Mouse (Mus musculus) limb, embryonic 12.5 days (tissue): ENCODE results near the gene Bag6. TPM values are rescaled to one million over a fixed set of nuclear protein-coding genes. Genes with fewer than 3 reads are reported as not detected.

Experiments
- ATAC-seq: fragments of 200-750 bp; cut with Nextera tagmentation; 2 replicates; pipeline ENCODE4 v1.8.0; 2017; ENCODE audit warnings: low read depth, moderate TSS enrichment; ENCODE audit not compliant: insufficient number of reproducible peaks, insufficient read depth, low FRiP score, low TSS enrichment
- H3K27ac ChIP-seq: fragments of 300-500 bp; sonication (generic); 2 replicates; pipeline ENCODE4 v1.5.1; 2016; ENCODE audit warnings: mild to moderate bottlenecking, moderate library complexity
- H3K27me3 ChIP-seq: fragments of 300-500 bp; sonication (generic); 2 replicates; pipeline ENCODE4 v1.6.1; 2016; ENCODE audit warnings: mild to moderate bottlenecking, moderate library complexity
- H3K36me3 ChIP-seq: fragments of 300-500 bp; sonication (generic); 2 replicates; pipeline ENCODE4 v1.6.1; 2016; ENCODE audit warnings: mild to moderate bottlenecking, moderate library complexity
- H3K4me1 ChIP-seq: fragments of 300-500 bp; sonication (generic); replicated peaks from 2 replicates; pipeline ENCODE4 v1.6.1; 2016
- H3K4me2 ChIP-seq: fragments of 300-500 bp; sonication (generic); 2 replicates; pipeline ENCODE4 v1.6.1; 2016; ENCODE audit warnings: mild to moderate bottlenecking, moderate library complexity
- H3K4me3 ChIP-seq: fragments of 300-500 bp; sonication (generic); replicated peaks from 2 replicates; pipeline ENCODE4 v1.5.1; 2016; ENCODE audit warnings: mild to moderate bottlenecking
- H3K9ac ChIP-seq: fragments of 300-500 bp; sonication (generic); replicated peaks from 2 replicates; pipeline ENCODE4 v1.6.1; 2016; ENCODE audit warnings: mild to moderate bottlenecking, moderate library complexity
- H3K9me3 ChIP-seq: fragments of 300-500 bp; sonication (generic); 2 replicates; pipeline ENCODE4 v1.6.1; 2016; ENCODE audit warnings: mild to moderate bottlenecking, moderate library complexity
- whole genome bisulfite sequencing: fragments of 180-500 bp; shearing (Covaris S2); methylation state at CpG from one replicate; pipeline ENCODE4 v1.1.7; 2016; 5-methylcytosine and 5-hydroxymethylcytosine counted together
- polyA plus RNA-seq: library from polyadenylated mRNA; unstranded; fragments of >200 nt; fragmentation: Nextera tagmentation; extraction: Ambion mirVana; gene quantifications from 2 replicates; pipeline ENCODE4 v1.2.1, GENCODE M21; 2016

Bag6 gene
- polyA plus RNA-seq, 1 experiment from 2014 or later, result 70.4 TPM

DNA sequence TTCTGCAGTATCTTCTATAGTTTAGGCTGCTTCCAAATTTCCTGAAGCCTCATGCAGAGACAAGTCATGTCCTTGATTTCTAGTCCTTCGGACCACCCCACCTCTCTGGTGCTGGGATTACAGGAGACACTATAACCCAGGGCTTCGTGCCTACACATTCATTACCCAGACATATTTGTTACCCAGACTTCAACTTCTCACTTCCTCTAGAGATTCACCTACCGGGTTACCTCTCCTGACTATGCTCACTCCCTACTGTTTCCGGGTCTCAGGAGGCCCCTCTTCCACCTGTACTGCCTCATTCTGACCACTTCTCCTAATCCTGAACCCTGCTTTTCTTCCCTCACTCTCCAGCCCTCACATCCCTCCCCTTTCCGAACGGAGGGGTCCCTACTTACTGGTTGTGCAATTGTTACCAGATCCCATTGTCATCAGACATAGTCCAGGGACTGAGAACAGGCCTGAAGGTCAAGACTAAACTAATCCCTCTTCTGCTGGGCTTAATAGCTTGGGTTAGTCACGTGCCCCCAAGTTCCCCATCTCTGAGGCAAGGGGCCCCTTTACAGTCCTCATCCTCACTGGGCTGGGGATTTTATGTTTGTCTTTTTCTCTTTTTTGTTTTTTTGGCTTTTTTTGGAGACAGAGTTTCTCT is 53.1 kb downstream of the Bag6 start, which contains the start of gene Lst1:
Gene Lst1, minus strand, starts transcription at position 481 of the 652 bp plus-strand sequence.
- Histone ChIP-seq H3K4me1 (0 out of 2 replicates have a peak, but pooled peaks cover 8% of the 10 kb centered on the region), H3K27me3 (no peaks in the 10 kb centered on the region; the same call in 1 of the 2 replicates), H3K36me3 (no peaks in the 10 kb centered on the region), H3K4me2 (no peak within 1 kb of the TSS), H3K27ac (peak within 1 kb of the TSS; percentile 56; the same call in 1 of the 2 replicates), H3K9me3 (no peaks in the 10 kb centered on the region), H3K9ac (no peak within 1 kb of the TSS), H3K4me3 (no peak within 1 kb of the TSS)
- ATAC-seq, result no peak
- WGBS, result 73% methylated on average over 7 of the region's 7 CpGs

- WGBS, result 55% methylated on average over 1 of the region's 1 CpGs
- Histone ChIP-seq H3K4me3 (no peak overlapping the region), H3K27ac (no peak overlapping the region)
Observed at GRCm38 (mm10) chr17:35189186-35189585, 54.2 kb downstream of the Bag6 start.

DNA sequence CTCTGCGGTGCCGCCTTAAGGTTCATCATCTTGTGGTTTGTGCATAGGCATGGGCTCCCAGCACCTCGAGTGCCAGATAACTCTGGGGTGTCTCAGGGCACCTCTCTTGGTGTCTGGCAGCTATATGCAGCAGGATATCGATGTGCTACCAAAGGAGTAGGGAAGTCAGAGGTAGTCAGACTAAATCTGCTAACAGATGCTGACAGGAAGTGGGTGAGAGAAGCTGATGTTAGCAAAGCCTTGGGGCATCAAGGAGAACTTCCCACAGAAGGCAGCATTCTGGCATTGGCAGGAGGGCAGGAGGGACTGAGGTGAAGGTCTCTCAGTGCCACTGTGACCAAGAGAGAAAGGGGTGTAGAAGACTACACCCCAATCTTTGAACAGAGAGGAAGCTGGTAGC is 55.1 kb downstream of the Bag6 start:
- H3K4me2 ChIP-seq, result no peak overlapping the region
- peaks cover 18% of the 10 kb centered on the region for H3K4me1 ChIP-seq
- WGBS, result 75% methylated on average over 4 of the region's 4 CpGs
- no peak overlapping the region for H3K4me3 ChIP-seq
- peaks cover 17% of the 10 kb centered on the region for H3K27me3 ChIP-seq
- H3K9ac ChIP-seq, result no peak overlapping the region
- ATAC-seq, result no peak
- H3K27ac ChIP-seq, result no peak overlapping the region
- H3K36me3 ChIP-seq, result no peaks in the 10 kb centered on the region
- H3K9me3 ChIP-seq, result no peaks in the 10 kb centered on the region

More at GRCm38 (mm10) chr17:35189186-35189585, 54.2 kb downstream of the Bag6 start:
- ATAC-seq, result no peak
- Histone ChIP-seq H3K4me1 (peaks cover 12% of the 10 kb centered on the region), H3K36me3 (no peaks in the 10 kb centered on the region), H3K9ac (no peak overlapping the region), H3K27me3 (peaks cover 8% of the 10 kb centered on the region), H3K4me2 (no peak overlapping the region), H3K9me3 (no peaks in the 10 kb centered on the region)

DNA sequence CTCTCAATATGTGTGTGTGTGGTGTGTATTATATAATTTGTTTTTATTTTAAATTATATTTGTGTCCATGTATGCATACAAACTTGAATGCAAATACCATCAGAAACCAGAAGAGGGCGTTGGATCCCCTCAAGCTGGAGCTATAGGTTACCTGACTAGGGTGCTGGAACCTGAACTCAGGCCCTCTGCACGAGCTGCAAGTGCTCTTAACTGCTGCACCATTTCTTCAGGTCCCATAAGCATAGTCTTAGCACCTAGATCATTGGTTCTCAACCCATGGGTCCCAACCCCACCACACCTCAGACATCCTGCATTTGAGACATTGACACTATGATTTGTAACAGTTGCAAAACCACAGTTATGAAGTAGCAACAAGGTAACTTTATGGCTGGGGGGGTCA is 56.7 kb downstream of the Bag6 start:
- H3K4me3 ChIP-seq, result no peak overlapping the region
- no peak overlapping the region for H3K27ac ChIP-seq
- WGBS, result 48% methylated on average over 2 of the region's 2 CpGs
- peaks cover 22% of the 10 kb centered on the region for H3K4me1 ChIP-seq
- H3K9me3 ChIP-seq, result no peaks in the 10 kb centered on the region
- H3K4me2 ChIP-seq, result no peak overlapping the region
- no peaks in the 10 kb centered on the region for H3K36me3 ChIP-seq
- peaks cover 34% of the 10 kb centered on the region for H3K27me3 ChIP-seq
- no peak for ATAC-seq
- H3K9ac ChIP-seq, result no peak overlapping the region

GRCm38 (mm10) chr17:35192924-35193323 is 57.9 kb downstream of the Bag6 start:
- peaks cover 42% of the 10 kb centered on the region for H3K27me3 ChIP-seq
- H3K4me3 ChIP-seq, result no peak overlapping the region
- 83% methylated on average over 5 of the region's 5 CpGs for WGBS
- H3K4me2 ChIP-seq, result no peak overlapping the region
- H3K36me3 ChIP-seq, result no peaks in the 10 kb centered on the region
- no peak overlapping the region for H3K27ac ChIP-seq
- peaks cover 21% of the 10 kb centered on the region for H3K4me1 ChIP-seq
- H3K9me3 ChIP-seq, result no peaks in the 10 kb centered on the region
- no peak for ATAC-seq
- no peak overlapping the region for H3K9ac ChIP-seq

- H3K4me1 ChIP-seq, result peaks cover 21% of the 10 kb centered on the region
- ATAC-seq, result no peak
- peak within 1 kb of the TSS; percentile 74 for H3K4me2 ChIP-seq
- H3K9me3 ChIP-seq, result no peaks in the 10 kb centered on the region
- no peak within 1 kb of the TSS for H3K27ac ChIP-seq
- H3K9ac ChIP-seq, result peak within 1 kb of the TSS; percentile 45; the same call in 1 of the 2 replicates
- H3K36me3 ChIP-seq, result no peaks in the 10 kb centered on the region
- 62% methylated on average over 28 of the region's 28 CpGs for WGBS
- peak within 1 kb of the TSS; percentile 43 for H3K4me3 ChIP-seq
- H3K27me3 ChIP-seq, result peaks cover 53% of the 10 kb centered on the region
Observed at GRCm38 (mm10) chr17:35193881-35194843, 59.2 kb downstream of the Bag6 start, which contains the start of gene Ltb. Gene Ltb, plus strand, starts transcription at chr17:35194439.

DNA sequence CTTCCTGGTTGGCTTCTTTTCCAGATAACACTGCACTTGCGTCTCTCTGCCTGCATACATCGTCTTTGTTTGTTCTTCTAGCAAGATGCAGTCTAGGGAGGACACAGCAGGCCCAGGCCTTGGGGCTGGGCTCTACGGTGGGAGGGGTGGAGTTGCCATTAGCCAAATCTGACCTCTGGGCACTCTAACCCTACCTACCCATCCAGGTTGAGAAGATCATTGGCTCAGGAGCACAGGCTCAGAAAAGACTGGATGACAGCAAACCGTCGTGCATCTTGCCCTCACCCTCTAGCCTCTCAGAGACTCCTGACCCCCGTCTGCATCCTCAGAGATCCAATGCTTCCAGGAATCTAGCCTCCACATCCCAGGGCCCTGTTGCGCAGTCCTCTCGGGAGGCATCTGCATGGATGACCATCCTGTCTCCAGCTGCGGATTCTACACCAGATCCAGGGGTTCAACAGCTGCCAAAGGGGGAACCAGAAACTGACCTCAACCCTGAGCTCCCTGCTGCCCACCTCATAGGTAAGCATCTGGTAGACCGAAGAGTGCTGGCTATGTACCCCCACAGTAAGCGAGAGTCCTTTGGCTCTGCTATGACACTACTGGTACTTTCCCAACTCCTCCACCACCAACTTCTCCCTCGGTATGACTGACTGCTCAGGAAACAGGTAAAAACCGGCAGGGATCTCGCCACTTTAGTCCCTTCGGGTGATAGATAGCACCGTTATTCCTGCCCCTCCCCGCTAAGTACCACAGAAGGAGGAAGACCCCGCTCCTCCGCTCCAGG is 60.1 kb downstream of the Bag6 start:
- ATAC-seq, result no peak
- H3K27me3 ChIP-seq, result peaks cover 60% of the 10 kb centered on the region
- 39% methylated on average over 19 of the region's 19 CpGs for WGBS

GRCm38 (mm10) chr17:35195631-35196320 is 60.8 kb downstream of the Bag6 start:
- peak overlapping the region; percentile 74 for H3K4me2 ChIP-seq
- peaks cover 68% of the 10 kb centered on the region for H3K27me3 ChIP-seq
- ATAC-seq, result peak; percentile 53
- peak overlapping the region; percentile 45 for H3K9ac ChIP-seq
- 2% methylated on average over 66 of the region's 66 CpGs for WGBS
- no peak overlapping the region for H3K27ac ChIP-seq
- H3K4me1 ChIP-seq, result peaks cover 21% of the 10 kb centered on the region
- no peaks in the 10 kb centered on the region for H3K9me3 ChIP-seq
- H3K4me3 ChIP-seq, result peak overlapping the region; percentile 43
- H3K36me3 ChIP-seq, result no peaks in the 10 kb centered on the region

More for the DNA sequence above, 60.1 kb downstream of the Bag6 start:
- Histone ChIP-seq H3K4me2 (peak overlapping the region; percentile 74), H3K9ac (peak overlapping the region; percentile 45), H3K9me3 (no peaks in the 10 kb centered on the region), H3K4me3 (peak overlapping the region; percentile 43), H3K36me3 (no peaks in the 10 kb centered on the region), H3K27ac (no peak overlapping the region), H3K4me1 (peaks cover 21% of the 10 kb centered on the region)

- Histone ChIP-seq H3K4me1 (peaks cover 21% of the 10 kb centered on the region), H3K4me2 (peak overlapping the region; percentile 74), H3K9ac (no peak overlapping the region), H3K9me3 (no peaks in the 10 kb centered on the region), H3K36me3 (no peaks in the 10 kb centered on the region), H3K4me3 (peak overlapping the region; percentile 43), H3K27ac (no peak overlapping the region), H3K27me3 (peaks cover 73% of the 10 kb centered on the region)
- no peak for ATAC-seq
- 21% methylated on average over 9 of the region's 9 CpGs for WGBS
Observed at GRCm38 (mm10) chr17:35196321-35196641, 61.3 kb downstream of the Bag6 start.
